ENCODE assay signal across 14 mouse cellular contexts in the genomic region with DNA sequence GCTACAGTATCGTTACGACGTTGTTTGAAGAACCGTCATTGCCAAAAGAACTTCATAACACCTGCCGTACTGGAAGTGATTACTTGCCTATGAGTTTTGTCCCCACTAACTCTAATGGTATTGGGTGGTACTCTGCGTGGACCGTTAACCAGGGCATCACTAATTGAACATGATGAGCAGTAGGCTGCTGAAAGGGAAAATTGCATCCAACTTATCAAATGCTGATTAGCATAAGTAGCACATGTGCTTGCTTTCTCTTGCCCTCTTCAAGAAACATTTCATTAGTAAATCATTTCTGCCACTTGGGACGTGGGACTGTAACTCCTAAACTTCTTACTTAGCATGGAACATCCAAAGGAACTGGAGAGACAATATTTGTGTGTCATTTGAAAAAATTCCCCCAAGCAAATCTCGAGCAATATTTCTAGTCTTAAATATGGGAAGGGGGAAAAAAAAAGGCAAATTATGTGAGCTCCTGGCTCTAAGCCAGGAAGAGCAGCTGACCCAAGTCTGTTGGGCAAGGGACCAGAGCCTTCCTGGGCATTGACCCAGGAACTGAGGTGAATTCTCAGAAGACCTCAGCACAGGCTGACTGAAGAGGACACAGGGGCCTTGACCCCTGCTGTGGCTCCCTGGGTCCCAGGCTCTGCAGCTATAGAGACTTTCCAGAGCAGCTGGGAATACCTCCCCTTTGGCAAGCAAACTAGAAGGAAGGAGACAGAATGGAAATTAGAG. TPM values are rescaled to one million over a fixed set of nuclear protein-coding genes. Genes with fewer than 3 reads are reported as not detected.
DNase-seq lines count a peak whose midpoint lies in the region; ATAC-seq and TF ChIP-seq lines count a peak whose summit lies in the region.
"Had no signal": no experiment of that assay in that cellular context is flagged by ENCODE, and none has a peak within 500 bp of the region (broad histone marks: within the 10 kb centered on the region; RNA-seq: fewer than 3 reads in every experiment).

No protein-coding gene starts in this region.

- peaks cover 17% of the 10 kb centered on the region for H3K4me1 ChIP-seq in forebrain, embryonic 13.5 days
- peaks cover 16% of the 10 kb centered on the region for H3K4me1 ChIP-seq in forebrain, embryonic 10.5 days
- H3K4me1 ChIP-seq in forebrain, postnatal 0 days (ENCODE audit: insufficient read depth) = peaks cover 11% of the 10 kb centered on the region
- peaks cover 7% of the 10 kb centered on the region for H3K4me1 ChIP-seq in limb, embryonic 15.5 days
- no peaks in the 10 kb centered on the region for H3K4me1 ChIP-seq in thymus, adult 2 months (replicated peaks; ENCODE audit: control insufficient read depth, insufficient read depth, low read length)

- 60% methylated on average over 9 of the region's 9 CpGs for WGBS in forebrain, embryonic 13.5 days
- 88% methylated on average over 9 of the region's 9 CpGs for WGBS in forebrain, embryonic 10.5 days
- WGBS in forebrain, postnatal 0 days = 32% methylated on average over 9 of the region's 9 CpGs
- 75% methylated on average over 9 of the region's 9 CpGs for WGBS in limb, embryonic 15.5 days
- 91% methylated on average over 9 of the region's 9 CpGs for WGBS in thymus, adult 2 months

- no peak overlapping the region for H3K4me2 ChIP-seq in forebrain, embryonic 13.5 days
- H3K4me2 ChIP-seq in forebrain, postnatal 0 days (ENCODE audit: low read depth) = no peak overlapping the region
- H3K4me2 ChIP-seq in limb, embryonic 15.5 days = no peak overlapping the region
- H3K4me2 ChIP-seq: embryonic facial prominence, embryonic 15.5 days; neural tube, embryonic 12.5 days had no signal

- no peak for DNase-seq in forebrain, embryonic 10.5 days (ENCODE audit: extremely low spot score, low spot score)
- DNase-seq in lung, postnatal 10 days = peak; percentile 6
- no peak for DNase-seq in lung, postnatal 4 days
- peak; percentile 42 for DNase-seq in forebrain, postnatal 0 days
- DNase-seq in thymus, adult 2 months = no peak
- no peak for DNase-seq in frontal cortex, postnatal 10 days (ENCODE audit: low spot score in 2 of 2)
- DNase-seq: thymus, postnatal 14 days had no signal

- ATAC-seq in forebrain, embryonic 13.5 days = peak; percentile 30; the same call in 1 of the 2 replicates
- no peak for ATAC-seq in forebrain, postnatal 0 days
- peak; percentile 10; the same call in 1 of the 2 replicates for ATAC-seq in limb, embryonic 15.5 days (ENCODE audit: insufficient number of reproducible peaks, low FRiP score, low TSS enrichment, low read depth)

- no peak for TF ChIP-seq POLR2A in thymus, adult 2 months (IDR thresholded peaks at IDR 0.05; ENCODE audit: control insufficient read depth, extremely low read depth, insufficient read depth, low read length, poor library complexity)

- H3K4me3 ChIP-seq in forebrain, embryonic 13.5 days = no peak overlapping the region
- no peak overlapping the region for H3K4me3 ChIP-seq in forebrain, embryonic 10.5 days
- no peak overlapping the region for H3K4me3 ChIP-seq in forebrain, postnatal 0 days (ENCODE audit: low read depth, low read length)
- H3K4me3 ChIP-seq in limb, embryonic 15.5 days = no peak overlapping the region
- H3K4me3 ChIP-seq in thymus, adult 2 months (ENCODE audit: control insufficient read depth, insufficient read depth, low read length) = no peak overlapping the region
- H3K4me3 ChIP-seq: embryonic facial prominence, embryonic 15.5 days; neural tube, embryonic 12.5 days had no signal

- H3K36me3 ChIP-seq in forebrain, embryonic 13.5 days (ENCODE audit: poor library complexity, severe bottlenecking) = no peaks in the 10 kb centered on the region
- no peaks in the 10 kb centered on the region for H3K36me3 ChIP-seq in forebrain, embryonic 10.5 days (replicated peaks)
- H3K36me3 ChIP-seq in forebrain, postnatal 0 days (ENCODE audit: insufficient read depth) = no peaks in the 10 kb centered on the region
- H3K36me3 ChIP-seq in limb, embryonic 15.5 days = no peaks in the 10 kb centered on the region
- no peaks in the 10 kb centered on the region for H3K36me3 ChIP-seq in thymus, adult 2 months (ENCODE audit: control insufficient read depth, insufficient read depth, low read length)
- H3K36me3 ChIP-seq: embryonic facial prominence, embryonic 15.5 days; neural tube, embryonic 12.5 days had no signal

- H3K9me3 ChIP-seq in forebrain, embryonic 13.5 days (replicated peaks) = no peaks in the 10 kb centered on the region
- H3K9me3 ChIP-seq in forebrain, embryonic 10.5 days = no peaks in the 10 kb centered on the region
- no peaks in the 10 kb centered on the region for H3K9me3 ChIP-seq in forebrain, postnatal 0 days (ENCODE audit: low read length)
- H3K9me3 ChIP-seq in limb, embryonic 15.5 days = no peaks in the 10 kb centered on the region
- H3K9me3 ChIP-seq: embryonic facial prominence, embryonic 15.5 days; neural tube, embryonic 12.5 days had no signal

- H3K9ac ChIP-seq in forebrain, embryonic 13.5 days = no peak overlapping the region
- H3K9ac ChIP-seq in forebrain, postnatal 0 days = no peak overlapping the region
- H3K9ac ChIP-seq in limb, embryonic 15.5 days = no peak overlapping the region
- H3K9ac ChIP-seq: embryonic facial prominence, embryonic 15.5 days; neural tube, embryonic 12.5 days had no signal

- H3K27ac ChIP-seq in forebrain, embryonic 13.5 days = no peak overlapping the region
- H3K27ac ChIP-seq in forebrain, embryonic 10.5 days = no peak overlapping the region
- H3K27ac ChIP-seq in forebrain, postnatal 0 days (ENCODE audit: low read depth, low read length) = no peak overlapping the region
- no peak overlapping the region for H3K27ac ChIP-seq in limb, embryonic 15.5 days
- H3K27ac ChIP-seq in thymus, adult 2 months (ENCODE audit: control insufficient read depth, insufficient read depth, low read length) = no peak overlapping the region
- H3K27ac ChIP-seq: embryonic facial prominence, embryonic 15.5 days; neural tube, embryonic 12.5 days had no signal

- peaks cover 7% of the 10 kb centered on the region; the same call in 1 of the 2 replicates for H3K27me3 ChIP-seq in forebrain, embryonic 13.5 days
- H3K27me3 ChIP-seq in forebrain, embryonic 10.5 days (ENCODE audit: poor library complexity, severe bottlenecking) = peaks cover 32% of the 10 kb centered on the region
- H3K27me3 ChIP-seq in forebrain, postnatal 0 days (ENCODE audit: insufficient read depth, low read length) = no peaks in the 10 kb centered on the region
- H3K27me3 ChIP-seq in limb, embryonic 15.5 days = no peaks in the 10 kb centered on the region
- H3K27me3 ChIP-seq in thymus, adult 2 months (ENCODE audit: control insufficient read depth, insufficient read depth, low read length) = no peaks in the 10 kb centered on the region
- H3K27me3 ChIP-seq: embryonic facial prominence, embryonic 15.5 days; neural tube, embryonic 12.5 days had no signal

- no peak for TF ChIP-seq CTCF in forebrain, postnatal 0 days (IDR thresholded peaks at IDR 0.05; ENCODE audit: low read depth)
- TF ChIP-seq CTCF in thymus, adult 2 months (IDR thresholded peaks at IDR 0.05; ENCODE audit: borderline replicate concordance, control insufficient read depth, extremely low read depth, insufficient read depth, low read length, poor library complexity) = no peak

RNA-seq across cellular contexts. Expression of a gene that starts 48.9 kb away (rescaled TPM):
- polyA plus RNA-seq in forebrain, embryonic 13.5 days (2015; fragmentation: Nextera tagmentation; extraction: Ambion mirVana) = 24.9 and 36.8 TPM in 2 replicates
- 59.1 and 68.9 TPM in 2 replicates for polyA plus RNA-seq in forebrain, embryonic 10.5 days (2016; fragmentation: Nextera tagmentation; extraction: Ambion mirVana)
- total RNA-seq in forebrain, postnatal 0 days (2014; rRNA removed) = 11.6 and 15.0 TPM in 2 replicates
- polyA plus RNA-seq in forebrain, postnatal 0 days (2015; fragmentation: Nextera tagmentation; extraction: Ambion mirVana) = 7.2 and 12.9 TPM in 2 replicates
- not detected in 2 replicates for polyA plus RNA-seq in limb, embryonic 15.5 days (2015; fragmentation: Nextera tagmentation; extraction: Ambion mirVana)
- polyA plus RNA-seq in thymus, adult 2 months (2012; rRNA removed) = 0.11 TPM in 1 of 2 replicates, not detected in the other
- polyA plus RNA-seq: C2C12; intestine, embryonic 14.5 days; liver, embryonic 16.5 days; neural tube, embryonic 12.5 days had no signal

Comparison
In these comparisons a context has a peak if more than half of its experiments do, and no peak if none do; other contexts are left out.
1. DNase-seq: peak in lung, postnatal 10 days (single experiment) and forebrain, postnatal 0 days (single experiment); none in forebrain, embryonic 10.5 days (single experiment), lung, postnatal 4 days (0 of 2), thymus, adult 2 months (single experiment) and frontal cortex, postnatal 10 days (0 of 2).